Mouse (Mus musculus) liver, embryonic 14.5 days (tissue): ENCODE measurements around the gene AL731706.1. TPM values are rescaled to one million over a fixed set of nuclear protein-coding genes. Genes with fewer than 3 reads are reported as not detected.
"Not testable (repeated sequence)": the region's sequence is repeated elsewhere in the genome, so short reads cannot be mapped to it uniquely, and the experiment has no call there.

ENCODE experiments used
- ATAC-seq: fragments of 200-750 bp; cut with Nextera tagmentation; 2 replicates; pipeline ENCODE4 v1.8.0; 2017; ENCODE audit warnings: moderate number of reproducible peaks, mild to moderate bottlenecking, moderate library complexity; ENCODE audit not compliant: insufficient read depth
- DNase-seq, 3 experiments: peaks; one replicate each; pipeline ENCODE4 v3.0.0-alpha.2; 2012 to 2013; ENCODE audit warnings: low read depth in 3 of 3, low spot score in 3 of 3
- H3K27ac ChIP-seq: fragments of 300-500 bp; sonication (generic); 2 replicates; pipeline ENCODE4 v1.5.1; 2014; ENCODE audit warnings: moderate library complexity, mild to moderate bottlenecking, control low read depth, inconsistent platforms
- H3K27me3 ChIP-seq: fragments of 300-500 bp; sonication (generic); 2 replicates; pipeline ENCODE4 v1.6.1; 2014; ENCODE audit warnings: mild to moderate bottlenecking, low read length, moderate library complexity; ENCODE audit not compliant: control insufficient read depth, insufficient read depth
- H3K36me3 ChIP-seq: fragments of 300-500 bp; sonication (generic); replicated peaks from 2 replicates; pipeline ENCODE4 v1.6.1; 2014; ENCODE audit warnings: low read depth; ENCODE audit not compliant: control insufficient read depth, insufficient read depth
- H3K4me1 ChIP-seq, 2 experiments: fragments of 200-500 bp in 1 of 2; fragments of 300-500 bp in 1 of 2; sonication (generic) in 1 of 2; replicated peaks; 2 replicates each; pipeline ENCODE4 v1.6.1; 2012 to 2014; ENCODE audit warnings: antibody characterized with exemption in 1 of 2, inconsistent platforms in 1 of 2, low read length in 1 of 2; ENCODE audit not compliant: control insufficient read depth in 2 of 2, insufficient read depth in 2 of 2
- H3K4me2 ChIP-seq: fragments of 300-500 bp; sonication (generic); 2 replicates; pipeline ENCODE4 v1.6.1; 2014; ENCODE audit warnings: low read depth, mild to moderate bottlenecking, control low read depth, moderate library complexity
- H3K4me3 ChIP-seq, 2 experiments: fragments of 200-500 bp in 1 of 2; fragments of 300-500 bp in 1 of 2; sonication (generic) in 1 of 2; 2 replicates each; pipeline ENCODE4 v1.5.1; 2012 to 2014; ENCODE audit warnings: low read depth in 2 of 2, low read length in 2 of 2, mild to moderate bottlenecking in 2 of 2, control low read depth in 1 of 2, inconsistent platforms in 1 of 2, moderate library complexity in 1 of 2; ENCODE audit not compliant: insufficient read depth in 1 of 2
- H3K9ac ChIP-seq: fragments of 300-500 bp; sonication (generic); replicated peaks from 2 replicates; pipeline ENCODE4 v1.6.1; 2014; ENCODE audit warnings: mild to moderate bottlenecking, control low read depth, moderate library complexity
- H3K9me3 ChIP-seq: fragments of 300-500 bp; sonication (generic); 2 replicates; pipeline ENCODE4 v1.6.1; 2016; ENCODE audit warnings: low read length, mixed read lengths; ENCODE audit not compliant: control insufficient read depth
- CTCF ChIP-seq: IDR thresholded peaks from 2 replicates; pipeline ENCODE4 v1.5.1; 2016; ENCODE audit warnings: antibody characterized with exemption, low read depth, control low read depth
- EP300 ChIP-seq: IDR thresholded peaks from 2 replicates; pipeline ENCODE4 v1.6.1; 2016; ENCODE audit warnings: antibody characterized with exemption, low read depth
- WGBS: fragments of 180-500 bp; shearing (Covaris S2); extraction: QIAGEN DNeasy Blood & Tissue Kit; methylation state at CpG from one replicate; pipeline ENCODE4 v1.1.7; 2014; ENCODE audit not compliant: insufficient replicate concordance; 5-methylcytosine and 5-hydroxymethylcytosine counted together
- polyA plus RNA-seq, 2 experiments: library from polyadenylated mRNA; depleted of rRNA in 1 of 2; stranded (reverse) in 1 of 2; unstranded in 1 of 2; fragments of >200 nt; fragmentation: Nextera tagmentation in 1 of 2; extraction: Ambion mirVana in 1 of 2; gene quantifications; 2 replicates each; pipeline versions ENCODE4 v1.2.1 to v1.2.3; 2012 to 2014

The AL731706.1 gene
- polyA plus RNA-seq, 2 experiments: 8.8 to 19.5 TPM

GRCm38 (mm10) chr2:136909298-136909697 lies 18.1 kb upstream of the AL731706.1 start:
- Histone ChIP-seq H3K27ac (no peak overlapping the region), H3K4me3 (no peak overlapping the region), H3K4me1 (no peaks in the 10 kb centered on the region), H3K36me3 (peaks cover 4% of the 10 kb centered on the region; the same call in 1 of the 2 replicates), H3K9me3 (no peaks in the 10 kb centered on the region), H3K4me2 (no peak overlapping the region), H3K9ac (no peak overlapping the region), H3K27me3 (no peaks in the 10 kb centered on the region)
- WGBS: 37% methylated on average over 2 of the region's 2 CpGs
- peak; percentile 58 for ATAC-seq
- TF ChIP-seq EP300 (no peak), CTCF (no peak)
- no peak for DNase-seq

- no peak for ATAC-seq
- H3K9ac ChIP-seq: no peak overlapping the region
- H3K27ac ChIP-seq: no peak overlapping the region
- no peaks in the 10 kb centered on the region for H3K4me1 ChIP-seq
- H3K4me2 ChIP-seq: no peak overlapping the region
- TF ChIP-seq EP300 (no peak), CTCF (no peak)
- DNase-seq: no peak
- H3K27me3 ChIP-seq: no peaks in the 10 kb centered on the region
- peaks cover 4% of the 10 kb centered on the region; the same call in 1 of the 2 replicates for H3K36me3 ChIP-seq
- no peak overlapping the region for H3K4me3 ChIP-seq
- WGBS: 65% methylated on average over 3 of the region's 3 CpGs
- no peaks in the 10 kb centered on the region for H3K9me3 ChIP-seq
Observed at GRCm38 (mm10) chr2:136908596-136908995, 17.4 kb upstream of the AL731706.1 start.

GRCm38 (mm10) chr2:136896131-136896530 lies 4.9 kb upstream of the AL731706.1 start:
- H3K9me3 ChIP-seq: no peaks in the 10 kb centered on the region
- TF ChIP-seq CTCF (no peak), EP300 (no peak)
- H3K27ac ChIP-seq: no peak overlapping the region
- H3K4me1 ChIP-seq: peaks cover 9 to 10% of the 10 kb centered on the region in 2 experiments
- H3K27me3 ChIP-seq: no peaks in the 10 kb centered on the region
- no peak overlapping the region for H3K4me2 ChIP-seq
- H3K9ac ChIP-seq: no peak overlapping the region
- no peak for ATAC-seq
- no peak for DNase-seq
- no peak overlapping the region for H3K4me3 ChIP-seq
- WGBS: 56% methylated on average over 2 of the region's 2 CpGs
- no peaks in the 10 kb centered on the region for H3K36me3 ChIP-seq

- DNase-seq (no peak), ATAC-seq (no peak)
- H3K4me3 ChIP-seq: no peak overlapping the region
- no peak for TF ChIP-seq CTCF
- TF ChIP-seq EP300: peak; percentile 22
- H3K4me1 ChIP-seq: peaks cover 14 to 16% of the 10 kb centered on the region in 2 experiments
- no peak overlapping the region for H3K9ac ChIP-seq
- 40% methylated on average over 2 of the region's 2 CpGs for WGBS
- no peak overlapping the region for H3K4me2 ChIP-seq
- H3K27ac ChIP-seq: no peak overlapping the region
- no peaks in the 10 kb centered on the region for H3K27me3 ChIP-seq
- no peaks in the 10 kb centered on the region for H3K36me3 ChIP-seq
- no peaks in the 10 kb centered on the region for H3K9me3 ChIP-seq
Observed at GRCm38 (mm10) chr2:136894494-136894893, 3.3 kb upstream of the AL731706.1 start.

GRCm38 (mm10) chr2:136891951-136892371 lies 772 bp upstream of the AL731706.1 start:
- ATAC-seq (peak; percentile 63), DNase-seq (peak; percentile 94 to 97 (median 95))
- peaks cover 14 to 16% of the 10 kb centered on the region in 2 experiments for H3K4me1 ChIP-seq
- H3K27ac ChIP-seq: peak overlapping the region; percentile 84
- H3K4me2 ChIP-seq: peak overlapping the region; percentile 78
- H3K9ac ChIP-seq: peak overlapping the region; percentile 83
- no peaks in the 10 kb centered on the region for H3K9me3 ChIP-seq
- peak; percentile 17; the same call in 1 of the 2 replicates for TF ChIP-seq EP300
- TF ChIP-seq CTCF: no peak
- H3K4me3 ChIP-seq: peak overlapping the region; percentile 61 to 100
- under 1% methylated on average over 23 of the region's 23 CpGs for WGBS
- H3K27me3 ChIP-seq: no peaks in the 10 kb centered on the region
- H3K36me3 ChIP-seq: no peaks in the 10 kb centered on the region

- Histone ChIP-seq H3K4me2 (peak overlapping the region; percentile 75), H3K9ac (peak overlapping the region; percentile 52), H3K27ac (peak overlapping the region; percentile 84), H3K4me1 (peaks cover 13 to 14% of the 10 kb centered on the region in 2 experiments), H3K4me3 (peak overlapping the region; percentile 61 to 86)
- peak; percentile 75 for ATAC-seq
- H3K9me3 ChIP-seq, H3K36me3 ChIP-seq, H3K27me3 ChIP-seq: not testable (repeated sequence)
- WGBS: 4% methylated on average over 15 of the region's 15 CpGs
- DNase-seq: peak; percentile 68 to 76 (median 70)
Observed at GRCm38 (mm10) chr2:136890716-136891067, 497 bp downstream of the AL731706.1 start.
